Mouse (Mus musculus): Measurements from ENCODE around the gene Angptl7. TPM values are rescaled to one million over a fixed set of nuclear protein-coding genes. Genes with fewer than 3 reads are reported as not detected.

Gene Angptl7
- polyA plus RNA-seq, 1 experiment: 3.6 TPM

- no peak for DNase-seq (ENCODE audit: low read depth in 1 of 2, low spot score in 2 of 2)
- Histone ChIP-seq H3K27me3 (ENCODE audit: control insufficient read depth, insufficient read depth, low read length) (no peaks in the 10 kb centered on the region), H3K36me3 (ENCODE audit: control insufficient read depth, insufficient read depth, low read length) (peaks cover 37% of the 10 kb centered on the region), H3K27ac (ENCODE audit: insufficient read depth, low read length) (no peak overlapping the region), H3K4me1 (ENCODE audit: control insufficient read depth, insufficient read depth, insufficient read length) (no peaks in the 10 kb centered on the region), H3K4me3 (ENCODE audit: extremely low read depth, insufficient read depth, insufficient read length) (no peak overlapping the region)
- TF ChIP-seq CTCF (IDR thresholded peaks at IDR 0.05; ENCODE audit: extremely low read depth, insufficient read depth, insufficient read length, insufficient replicate concordance) (no peak), POLR2A (IDR thresholded peaks at IDR 0.05; ENCODE audit: low read depth, low read length) (no peak)
- WGBS: 90% methylated on average over 25 of the region's 25 CpGs
Measured at GRCm38 (mm10) chr4:148495874-148496689, 4.2 kb downstream of the Angptl7 start.

GRCm38 (mm10) chr4:148495160-148495559 lies 5.1 kb downstream of the Angptl7 start:
- H3K27ac ChIP-seq (ENCODE audit: insufficient read depth, low read length): no peak overlapping the region
- no peak for TF ChIP-seq POLR2A (IDR thresholded peaks at IDR 0.05; ENCODE audit: low read depth, low read length)
- TF ChIP-seq CTCF (IDR thresholded peaks at IDR 0.05; ENCODE audit: extremely low read depth, insufficient read depth, insufficient read length, insufficient replicate concordance): no peak
- peaks cover 42% of the 10 kb centered on the region for H3K36me3 ChIP-seq (ENCODE audit: control insufficient read depth, insufficient read depth, low read length)
- DNase-seq (ENCODE audit: low read depth in 1 of 2, low spot score in 2 of 2): no peak
- H3K27me3 ChIP-seq (ENCODE audit: control insufficient read depth, insufficient read depth, low read length): no peaks in the 10 kb centered on the region
- 96% methylated on average over 6 of the region's 6 CpGs for WGBS
- no peak overlapping the region for H3K4me3 ChIP-seq (ENCODE audit: extremely low read depth, insufficient read depth, insufficient read length)
- H3K4me1 ChIP-seq (ENCODE audit: control insufficient read depth, insufficient read depth, insufficient read length): no peaks in the 10 kb centered on the region

GRCm38 (mm10) chr4:148491448-148491847 lies 8.8 kb downstream of the Angptl7 start:
- H3K4me1 ChIP-seq (ENCODE audit: control insufficient read depth, insufficient read depth, insufficient read length): no peaks in the 10 kb centered on the region
- H3K4me3 ChIP-seq (ENCODE audit: extremely low read depth, insufficient read depth, insufficient read length): no peak overlapping the region
- WGBS: 91% methylated on average over 7 of the region's 7 CpGs
- DNase-seq (ENCODE audit: low read depth in 1 of 2, low spot score in 2 of 2): no peak
- TF ChIP-seq POLR2A (IDR thresholded peaks at IDR 0.05; ENCODE audit: low read depth, low read length): no peak
- no peak for TF ChIP-seq CTCF (IDR thresholded peaks at IDR 0.05; ENCODE audit: extremely low read depth, insufficient read depth, insufficient read length, insufficient replicate concordance)
- H3K27me3 ChIP-seq (ENCODE audit: control insufficient read depth, insufficient read depth, low read length): no peaks in the 10 kb centered on the region
- H3K27ac ChIP-seq (ENCODE audit: insufficient read depth, low read length): no peak overlapping the region
- peaks cover 53% of the 10 kb centered on the region for H3K36me3 ChIP-seq (ENCODE audit: control insufficient read depth, insufficient read depth, low read length)

GRCm38 (mm10) chr4:148490502-148490901 lies 9.8 kb downstream of the Angptl7 start:
- no peak overlapping the region for H3K27ac ChIP-seq (ENCODE audit: insufficient read depth, low read length)
- H3K4me3 ChIP-seq (ENCODE audit: extremely low read depth, insufficient read depth, insufficient read length): no peak overlapping the region
- TF ChIP-seq POLR2A (IDR thresholded peaks at IDR 0.05; ENCODE audit: low read depth, low read length): no peak
- TF ChIP-seq CTCF (IDR thresholded peaks at IDR 0.05; ENCODE audit: extremely low read depth, insufficient read depth, insufficient read length, insufficient replicate concordance): no peak
- DNase-seq (ENCODE audit: low read depth in 1 of 2, low spot score in 2 of 2): no peak
- peaks cover 55% of the 10 kb centered on the region for H3K36me3 ChIP-seq (ENCODE audit: control insufficient read depth, insufficient read depth, low read length)
- H3K4me1 ChIP-seq (ENCODE audit: control insufficient read depth, insufficient read depth, insufficient read length): no peaks in the 10 kb centered on the region
- no peaks in the 10 kb centered on the region for H3K27me3 ChIP-seq (ENCODE audit: control insufficient read depth, insufficient read depth, low read length)
- 84% methylated on average over 6 of the region's 6 CpGs for WGBS

- TF ChIP-seq POLR2A (IDR thresholded peaks at IDR 0.05; ENCODE audit: low read depth, low read length) (no peak), CTCF (IDR thresholded peaks at IDR 0.05; ENCODE audit: extremely low read depth, insufficient read depth, insufficient read length, insufficient replicate concordance) (no peak)
- Histone ChIP-seq H3K27ac (ENCODE audit: insufficient read depth, low read length) (no peak overlapping the region), H3K4me3 (ENCODE audit: extremely low read depth, insufficient read depth, insufficient read length) (no peak overlapping the region), H3K4me1 (ENCODE audit: control insufficient read depth, insufficient read depth, insufficient read length) (no peaks in the 10 kb centered on the region), H3K27me3 (ENCODE audit: control insufficient read depth, insufficient read depth, low read length) (no peaks in the 10 kb centered on the region), H3K36me3 (ENCODE audit: control insufficient read depth, insufficient read depth, low read length) (peaks cover 66% of the 10 kb centered on the region)
- WGBS: 89% methylated on average over 2 of the region's 2 CpGs
- no peak for DNase-seq (ENCODE audit: low read depth in 1 of 2, low spot score in 2 of 2)
Measured at GRCm38 (mm10) chr4:148487841-148488240, 12.4 kb downstream of the Angptl7 start.

- Histone ChIP-seq H3K4me3 (ENCODE audit: extremely low read depth, insufficient read depth, insufficient read length) (no peak overlapping the region), H3K4me1 (ENCODE audit: control insufficient read depth, insufficient read depth, insufficient read length) (no peaks in the 10 kb centered on the region), H3K36me3 (ENCODE audit: control insufficient read depth, insufficient read depth, low read length) (peaks cover 59% of the 10 kb centered on the region), H3K27ac (ENCODE audit: insufficient read depth, low read length) (no peak overlapping the region), H3K27me3 (ENCODE audit: control insufficient read depth, insufficient read depth, low read length) (no peaks in the 10 kb centered on the region)
- DNase-seq (ENCODE audit: low read depth in 1 of 2, low spot score in 2 of 2): no peak
- 96% methylated on average over 12 of the region's 12 CpGs for whole genome bisulfite sequencing
- TF ChIP-seq POLR2A (IDR thresholded peaks at IDR 0.05; ENCODE audit: low read depth, low read length): no peak
- TF ChIP-seq CTCF (IDR thresholded peaks at IDR 0.05; ENCODE audit: extremely low read depth, insufficient read depth, insufficient read length, insufficient replicate concordance): no peak
Measured at GRCm38 (mm10) chr4:148484511-148484910, 15.7 kb downstream of the Angptl7 start.

- TF ChIP-seq POLR2A (IDR thresholded peaks at IDR 0.05; ENCODE audit: low read depth, low read length) (no peak), CTCF (IDR thresholded peaks at IDR 0.05; ENCODE audit: extremely low read depth, insufficient read depth, insufficient read length, insufficient replicate concordance) (no peak)
- Histone ChIP-seq H3K27ac (ENCODE audit: insufficient read depth, low read length) (no peak overlapping the region), H3K4me1 (ENCODE audit: control insufficient read depth, insufficient read depth, insufficient read length) (no peaks in the 10 kb centered on the region), H3K36me3 (ENCODE audit: control insufficient read depth, insufficient read depth, low read length) (peaks cover 42% of the 10 kb centered on the region), H3K4me3 (ENCODE audit: extremely low read depth, insufficient read depth, insufficient read length) (no peak overlapping the region), H3K27me3 (ENCODE audit: control insufficient read depth, insufficient read depth, low read length) (no peaks in the 10 kb centered on the region)
- DNase-seq (ENCODE audit: low read depth in 1 of 2, low spot score in 2 of 2): no peak
- 86% methylated on average over 2 of the region's 2 CpGs for WGBS
Measured at GRCm38 (mm10) chr4:148481557-148482168, 18.6 kb downstream of the Angptl7 start.

All from spleen, adult 2 months (tissue).